Mouse (Mus musculus) intestine, embryonic 15.5 days (tissue): Measurements from ENCODE around the gene Soat2. TPM values are rescaled to one million over a fixed set of nuclear protein-coding genes. Genes with fewer than 3 reads are reported as not detected.

Source experiments
- ATAC-seq: fragments of 200-750 bp; cut with Nextera tagmentation; 2 replicates; pipeline ENCODE4 v1.8.0; 2017; ENCODE audit warnings: moderate TSS enrichment, moderate library complexity
- H3K27ac ChIP-seq: fragments of 300-500 bp; sonication (generic); 2 replicates; pipeline ENCODE4 v1.5.1; 2015; ENCODE audit warnings: mild to moderate bottlenecking, inconsistent platforms
- H3K27me3 ChIP-seq: fragments of 300-500 bp; sonication (generic); replicated peaks from 2 replicates; pipeline ENCODE4 v1.6.1; 2015; ENCODE audit warnings: inconsistent platforms
- H3K36me3 ChIP-seq: fragments of 300-500 bp; sonication (generic); 2 replicates; pipeline ENCODE4 v1.6.1; 2015; ENCODE audit warnings: inconsistent platforms
- H3K4me1 ChIP-seq: fragments of 300-500 bp; sonication (generic); replicated peaks from 2 replicates; pipeline ENCODE4 v1.6.1; 2015; ENCODE audit warnings: inconsistent platforms
- H3K4me2 ChIP-seq: fragments of 300-500 bp; sonication (generic); replicated peaks from 2 replicates; pipeline ENCODE4 v1.6.1; 2015; ENCODE audit warnings: mild to moderate bottlenecking, inconsistent platforms
- H3K4me3 ChIP-seq: fragments of 300-500 bp; sonication (generic); replicated peaks from 2 replicates; pipeline ENCODE4 v1.5.1; 2015; ENCODE audit warnings: inconsistent platforms
- H3K9ac ChIP-seq: fragments of 300-500 bp; sonication (generic); 2 replicates; pipeline ENCODE4 v1.6.1; 2015; ENCODE audit warnings: inconsistent platforms
- H3K9me3 ChIP-seq: fragments of 300-500 bp; sonication (generic); 2 replicates; pipeline ENCODE4 v1.6.1; 2016; ENCODE audit warnings: inconsistent platforms
- WGBS: fragments of 180-500 bp; shearing (Covaris S2); methylation state at CpG from one replicate; pipeline ENCODE4 v1.1.7; 2015; 5-methylcytosine and 5-hydroxymethylcytosine counted together
- polyA plus RNA-seq: library from polyadenylated mRNA; unstranded; fragments of >200 nt; fragmentation: Nextera tagmentation; extraction: Ambion mirVana; gene quantifications from 2 replicates; pipeline ENCODE4 v1.2.1, GENCODE M21; 2015

Soat2 gene
- polyA plus RNA-seq, 1 experiment from 2014 or later: 12.0 TPM

DNA sequence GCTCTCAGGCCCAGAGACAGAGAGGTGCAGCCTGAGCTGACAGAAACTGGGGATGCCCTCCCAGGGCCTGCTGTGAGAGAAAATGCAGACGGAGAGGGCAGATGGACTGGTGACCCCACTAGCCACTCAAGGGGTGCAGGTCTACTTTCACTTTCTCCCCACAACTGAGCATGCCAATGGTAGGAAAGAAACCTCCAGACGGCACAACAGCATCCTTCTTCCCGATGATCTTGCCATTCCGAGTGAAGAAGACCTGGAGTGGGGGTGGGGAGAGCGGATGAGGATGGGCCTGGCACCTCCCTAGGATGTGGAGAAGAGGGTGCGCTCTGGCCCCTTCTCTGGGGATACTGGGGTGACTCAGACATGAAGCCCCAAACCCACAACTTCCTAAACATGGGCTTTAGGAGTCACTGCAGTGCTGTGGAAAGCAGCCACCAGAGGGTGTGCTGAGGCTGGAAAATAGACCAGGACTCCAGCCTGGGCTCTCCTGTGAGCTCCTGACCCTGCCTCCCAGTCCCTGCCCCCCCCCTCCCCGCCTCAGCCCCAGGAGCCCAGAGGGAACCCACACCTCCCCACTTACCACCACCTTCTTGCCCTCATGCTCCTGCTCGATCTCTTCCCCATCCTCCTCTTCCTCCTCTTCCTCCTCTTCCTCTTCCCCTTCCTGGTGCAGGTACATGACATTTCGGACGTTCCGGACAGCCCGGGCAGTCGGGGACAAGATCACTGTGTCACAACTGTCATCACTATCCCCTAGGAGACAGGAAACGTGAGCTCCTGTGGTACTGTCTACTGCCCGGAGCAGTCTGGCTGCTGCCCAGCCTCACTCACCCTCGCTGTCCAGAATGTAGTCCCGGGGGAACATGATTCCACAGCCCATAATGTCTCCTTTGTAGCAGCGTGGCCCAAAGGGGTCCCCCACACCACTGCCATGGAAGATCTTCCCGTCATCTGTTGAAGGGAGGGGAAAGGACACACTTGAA is 32.6 kb upstream of the Soat2 start:
- Histone ChIP-seq H3K4me2 (no peak overlapping the region), H3K4me1 (peaks cover 11% of the 10 kb centered on the region; the same call in 1 of the 2 replicates), H3K4me3 (no peak overlapping the region), H3K27ac (no peak overlapping the region), H3K9me3 (no peaks in the 10 kb centered on the region), H3K9ac (no peak overlapping the region), H3K36me3 (peaks cover 51% of the 10 kb centered on the region), H3K27me3 (no peaks in the 10 kb centered on the region)
- 0 out of 2 replicates have a peak, but pooled peaks have one; percentile 21 for ATAC-seq
- 79% methylated on average over 19 of the region's 19 CpGs for WGBS

DNA sequence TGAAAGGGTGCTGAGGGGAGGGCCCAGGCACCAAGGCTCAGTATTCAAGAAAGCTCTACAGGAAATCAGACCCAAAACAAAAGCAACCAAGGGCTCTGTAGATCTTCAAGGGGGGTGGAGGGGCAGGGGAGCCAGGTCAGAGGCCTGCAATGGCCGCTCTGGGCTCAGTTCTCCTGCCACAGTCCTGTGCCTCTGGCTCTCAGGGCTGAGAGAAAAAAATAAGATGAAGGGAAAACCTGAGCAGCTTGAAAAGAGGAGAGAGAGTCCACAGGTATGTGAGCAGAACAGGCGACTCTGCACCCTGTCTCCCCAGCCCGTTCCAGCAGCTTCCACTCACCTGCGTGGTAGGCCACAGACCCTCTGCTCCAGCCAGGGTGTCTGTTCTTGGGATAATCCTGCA is 31.7 kb upstream of the Soat2 start:
- Histone ChIP-seq H3K4me3 (no peak overlapping the region), H3K9me3 (no peaks in the 10 kb centered on the region), H3K9ac (no peak overlapping the region), H3K4me2 (no peak overlapping the region), H3K36me3 (peaks cover 42% of the 10 kb centered on the region), H3K4me1 (peaks cover 11% of the 10 kb centered on the region; the same call in 1 of the 2 replicates), H3K27me3 (no peaks in the 10 kb centered on the region), H3K27ac (no peak overlapping the region)
- no peak for ATAC-seq
- 80% methylated on average over 4 of the region's 4 CpGs for WGBS

DNA sequence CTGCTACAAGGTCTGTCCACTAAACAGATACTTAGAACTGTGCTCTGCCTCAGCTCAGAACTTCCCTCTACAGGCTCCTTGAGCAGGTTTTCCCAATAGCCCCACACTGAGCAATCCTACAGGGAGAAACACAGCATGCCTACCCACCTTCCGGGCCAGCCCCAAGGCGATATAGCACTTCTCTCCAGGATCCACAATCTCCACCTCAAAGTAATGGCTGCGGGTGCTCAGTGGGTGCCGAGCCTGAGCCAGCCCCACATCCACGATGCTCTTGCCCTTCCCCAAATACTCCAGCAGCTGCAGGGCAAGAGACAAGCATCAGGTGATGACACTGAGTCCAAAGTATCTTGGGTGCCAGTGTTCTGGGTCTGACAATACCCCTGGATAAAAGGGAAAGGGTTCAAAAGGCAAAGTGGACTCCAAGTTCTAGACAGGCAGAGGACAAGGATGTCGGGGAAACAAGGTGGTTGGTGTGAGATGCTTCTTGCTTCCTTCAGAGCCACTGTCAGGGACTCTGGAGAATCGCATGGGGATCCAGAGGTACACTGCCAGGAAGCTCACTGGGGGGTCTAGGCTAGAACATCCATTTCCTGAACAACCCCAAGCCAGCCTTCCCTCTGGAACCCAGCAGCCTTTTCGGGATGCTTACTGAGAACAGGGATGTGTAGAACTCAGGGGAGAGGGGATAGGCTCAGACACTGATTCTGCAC is 31.1 kb upstream of the Soat2 start:
- Histone ChIP-seq H3K9ac (no peak overlapping the region), H3K4me2 (no peak overlapping the region), H3K27me3 (no peaks in the 10 kb centered on the region), H3K9me3 (no peaks in the 10 kb centered on the region), H3K4me1 (peaks cover 11% of the 10 kb centered on the region; the same call in 1 of the 2 replicates), H3K36me3 (peaks cover 41% of the 10 kb centered on the region), H3K4me3 (no peak overlapping the region), H3K27ac (no peak overlapping the region)
- WGBS: 72% methylated on average over 8 of the region's 8 CpGs
- no peak for ATAC-seq

DNA sequence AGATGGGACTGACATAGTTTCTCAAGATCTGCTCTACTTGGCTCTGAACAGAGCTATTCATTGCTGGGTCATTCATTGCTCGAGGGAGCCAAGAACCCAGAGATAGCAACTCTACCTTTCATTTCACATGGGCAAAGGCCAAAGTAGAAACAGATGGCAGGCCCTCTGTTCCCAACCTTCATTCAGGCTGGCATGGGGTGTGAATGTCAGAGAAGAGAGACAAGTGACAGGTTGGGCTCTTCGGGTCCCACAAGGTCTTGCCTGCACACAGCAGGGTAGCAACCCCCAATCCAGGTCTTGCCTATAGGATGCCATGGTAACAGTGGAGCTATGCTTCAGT is 30.5 kb upstream of the Soat2 start:
- H3K9ac ChIP-seq: no peak overlapping the region
- H3K4me3 ChIP-seq: no peak overlapping the region
- no peaks in the 10 kb centered on the region for H3K27me3 ChIP-seq
- no peak overlapping the region for H3K27ac ChIP-seq
- H3K4me2 ChIP-seq: no peak overlapping the region
- ATAC-seq: no peak
- 79% methylated on average over 2 of the region's 2 CpGs for WGBS
- H3K9me3 ChIP-seq: no peaks in the 10 kb centered on the region
- H3K4me1 ChIP-seq: peaks cover 11% of the 10 kb centered on the region; the same call in 1 of the 2 replicates
- peaks cover 42% of the 10 kb centered on the region for H3K36me3 ChIP-seq

DNA sequence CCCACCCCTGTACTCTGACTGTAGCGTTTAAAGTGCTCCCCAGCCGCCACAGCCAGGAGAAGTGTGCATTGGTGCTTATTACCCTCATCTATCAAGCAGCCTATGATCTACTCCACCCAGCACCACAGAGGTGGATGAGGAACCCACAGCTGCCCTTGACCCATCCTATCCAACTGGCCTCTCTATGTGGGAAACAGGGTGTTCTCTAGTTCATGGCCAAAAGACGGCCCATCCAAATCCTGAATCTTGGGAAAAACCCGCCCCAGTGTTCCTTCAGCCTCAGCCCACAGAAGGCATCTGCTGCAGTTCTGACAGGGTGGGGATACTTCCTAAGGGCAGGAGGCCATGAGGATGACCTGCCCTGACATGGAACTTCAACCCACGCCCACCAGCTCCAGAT is 29.8 kb upstream of the Soat2 start:
- H3K4me2 ChIP-seq: no peak overlapping the region
- no peak for ATAC-seq
- H3K9me3 ChIP-seq: no peaks in the 10 kb centered on the region
- H3K36me3 ChIP-seq: peaks cover 43% of the 10 kb centered on the region
- 0 out of 2 replicates have a peak overlapping the region, but pooled peaks have one; percentile 1 for H3K9ac ChIP-seq
- H3K27ac ChIP-seq: no peak overlapping the region
- no peaks in the 10 kb centered on the region for H3K27me3 ChIP-seq
- H3K4me1 ChIP-seq: peaks cover 11% of the 10 kb centered on the region; the same call in 1 of the 2 replicates
- H3K4me3 ChIP-seq: no peak overlapping the region
- WGBS: 82% methylated on average over 5 of the region's 5 CpGs

DNA sequence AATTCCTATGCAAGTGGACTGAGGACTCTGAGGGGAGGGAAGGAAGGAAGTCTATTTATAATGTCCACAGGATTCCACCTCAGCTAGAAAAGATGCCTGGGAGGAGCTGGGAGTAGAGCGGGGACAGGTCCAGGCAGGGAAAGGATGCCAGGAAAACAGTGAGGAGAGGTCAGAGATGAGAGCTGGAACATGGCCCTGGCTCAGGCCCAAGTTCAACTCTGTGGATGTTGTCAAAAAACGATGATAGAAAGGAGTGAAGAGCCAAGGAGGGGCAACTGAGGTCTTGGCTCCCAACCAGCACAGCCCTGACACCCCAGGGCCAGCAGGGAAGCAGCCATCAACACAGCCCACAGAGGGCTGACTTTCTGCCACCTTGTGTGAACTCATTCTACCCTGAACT is 24.0 kb upstream of the Soat2 start:
- H3K9ac ChIP-seq: no peak overlapping the region
- ATAC-seq: no peak
- peaks cover 31% of the 10 kb centered on the region for H3K36me3 ChIP-seq
- no peak overlapping the region for H3K4me2 ChIP-seq
- no peaks in the 10 kb centered on the region for H3K9me3 ChIP-seq
- no peaks in the 10 kb centered on the region for H3K4me1 ChIP-seq
- no peak overlapping the region for H3K4me3 ChIP-seq
- H3K27ac ChIP-seq: 0 out of 2 replicates have a peak overlapping the region, but pooled peaks have one; percentile 33
- WGBS: 59% methylated on average over 2 of the region's 2 CpGs
- H3K27me3 ChIP-seq: no peaks in the 10 kb centered on the region

DNA sequence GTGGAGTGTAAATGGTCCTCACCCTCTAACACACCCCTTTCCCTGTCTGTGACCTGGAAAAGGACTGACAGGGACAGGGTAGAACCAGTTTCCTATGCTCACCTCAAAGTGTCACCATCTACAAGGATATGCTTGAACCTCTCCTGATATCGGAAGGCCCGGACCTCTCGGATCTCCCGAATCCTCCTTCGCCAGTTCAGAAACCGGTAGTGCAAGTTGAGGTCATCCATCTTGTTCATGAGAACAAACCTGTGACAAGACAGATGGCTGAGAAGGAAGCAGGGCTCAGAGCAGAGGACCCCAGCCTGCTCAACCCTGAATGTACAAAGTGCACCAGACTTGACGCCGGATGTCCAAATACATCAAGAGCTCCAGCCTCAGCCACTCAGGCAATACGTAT is 17.0 kb upstream of the Soat2 start:
- no peak for ATAC-seq
- no peak overlapping the region for H3K27ac ChIP-seq

DNA sequence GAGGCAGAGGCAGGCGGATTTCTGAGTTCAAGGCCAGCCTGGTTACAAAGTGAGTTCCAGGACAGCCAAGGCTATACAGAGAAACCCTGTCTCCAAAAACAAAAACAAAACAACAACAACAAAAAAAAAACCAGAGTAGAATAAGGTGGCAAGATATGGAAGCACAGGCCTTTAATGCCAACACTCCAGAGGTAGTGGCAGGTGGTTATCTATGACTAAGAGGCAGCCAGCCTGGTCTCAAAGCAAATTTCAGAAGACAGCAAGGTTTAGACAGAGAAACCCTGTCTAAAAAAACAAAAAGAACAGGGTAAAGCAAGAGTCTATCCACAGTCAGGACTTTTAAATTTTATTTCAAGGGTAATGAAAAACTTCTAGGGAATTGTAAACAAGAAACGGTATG is 15.6 kb upstream of the Soat2 start:
- 0 out of 2 replicates have a peak, but pooled peaks cover 14% of the 10 kb centered on the region for H3K36me3 ChIP-seq
- peak overlapping the region; percentile 85; the same call in 1 of the 2 replicates for H3K4me3 ChIP-seq
- WGBS: 74% methylated on average over 2 of the region's 2 CpGs
- 0 out of 2 replicates have a peak, but pooled peaks cover 8% of the 10 kb centered on the region for H3K4me1 ChIP-seq
- H3K27ac ChIP-seq: no peak overlapping the region
- H3K4me2 ChIP-seq: peak overlapping the region; percentile 82; the same call in 1 of the 2 replicates
- H3K9ac ChIP-seq: no peak overlapping the region
- no peak for ATAC-seq
- H3K9me3 ChIP-seq: no peaks in the 10 kb centered on the region
- no peaks in the 10 kb centered on the region for H3K27me3 ChIP-seq

More for the DNA sequence above, 17.0 kb upstream of the Soat2 start:
- Histone ChIP-seq H3K36me3 (0 out of 2 replicates have a peak, but pooled peaks cover 17% of the 10 kb centered on the region), H3K9me3 (no peaks in the 10 kb centered on the region), H3K4me3 (no peak overlapping the region), H3K9ac (no peak overlapping the region), H3K4me2 (no peak overlapping the region), H3K27me3 (no peaks in the 10 kb centered on the region), H3K4me1 (0 out of 2 replicates have a peak, but pooled peaks cover 8% of the 10 kb centered on the region)
- 69% methylated on average over 9 of the region's 9 CpGs for WGBS

DNA sequence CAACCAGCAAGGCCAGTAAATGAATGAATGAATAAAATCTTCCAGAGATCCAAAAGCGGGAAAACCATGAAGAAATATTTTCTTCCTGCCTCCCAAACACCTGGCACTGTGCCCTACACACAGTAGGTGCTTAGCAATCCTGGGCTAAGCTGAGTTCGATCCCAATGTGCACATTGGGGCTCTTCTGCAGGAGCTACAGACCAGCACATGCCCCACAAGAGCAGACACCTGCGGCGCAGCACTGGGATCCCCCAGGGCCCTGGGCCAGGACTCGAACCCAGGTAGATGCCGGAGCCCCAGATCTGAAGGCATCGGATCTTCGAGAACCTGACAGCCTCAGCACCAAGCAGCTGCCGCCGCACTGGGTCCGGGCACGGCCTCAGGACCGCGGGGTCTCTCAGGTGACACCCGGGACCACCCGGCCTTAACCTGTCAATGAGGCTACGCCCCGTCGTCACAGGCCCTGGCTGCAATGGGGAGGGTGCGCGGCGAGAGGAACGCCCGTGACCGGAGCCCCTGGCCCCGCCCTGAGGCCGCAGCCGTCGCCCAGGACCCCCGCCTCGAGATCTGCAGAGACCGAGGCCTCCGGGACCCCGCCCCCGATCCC is 14.7 kb upstream of the Soat2 start:
- H3K27me3 ChIP-seq: no peaks in the 10 kb centered on the region
- H3K27ac ChIP-seq: peak overlapping the region; percentile 80
- peak overlapping the region; percentile 85 for H3K4me3 ChIP-seq
- H3K9ac ChIP-seq: peak overlapping the region; percentile 79
- peak overlapping the region; percentile 82 for H3K4me2 ChIP-seq
- WGBS: 2% methylated on average over 35 of the region's 35 CpGs
- no peak for ATAC-seq
- H3K9me3 ChIP-seq: no peaks in the 10 kb centered on the region
- 0 out of 2 replicates have a peak, but pooled peaks cover 8% of the 10 kb centered on the region for H3K4me1 ChIP-seq
- 0 out of 2 replicates have a peak, but pooled peaks cover 5% of the 10 kb centered on the region for H3K36me3 ChIP-seq

DNA sequence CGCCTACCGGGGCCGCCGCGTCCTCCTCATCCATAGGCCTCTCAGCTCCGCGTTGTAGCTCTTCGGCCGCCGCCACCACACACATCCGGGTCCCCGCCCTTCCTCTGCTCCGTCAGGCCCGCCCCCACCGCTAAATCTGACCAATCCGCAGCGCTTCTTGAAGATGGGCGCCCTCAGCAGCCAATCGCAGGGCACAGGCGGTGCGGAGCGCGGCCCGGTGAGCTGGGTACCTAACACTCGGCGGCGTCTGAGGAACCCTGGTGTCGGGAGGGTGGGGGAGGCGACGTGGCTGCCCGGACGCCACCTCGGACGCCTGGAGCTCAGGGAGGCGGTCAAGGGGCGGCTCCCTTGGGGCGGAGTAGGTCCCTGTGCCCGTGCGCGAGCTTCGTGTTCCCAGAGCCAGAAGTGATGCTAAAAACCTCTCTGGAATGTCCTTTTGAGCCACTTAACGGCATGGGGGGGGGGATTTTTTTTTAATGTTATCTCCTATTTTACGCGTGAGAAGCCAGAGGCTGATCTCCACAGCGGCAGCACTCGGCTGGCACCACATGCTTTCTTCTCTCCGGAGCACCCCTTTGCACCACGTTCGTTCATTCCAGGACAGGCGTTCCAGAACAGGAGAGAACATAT is 14.1 kb upstream of the Soat2 start, which contains the start of gene Spryd3:
Gene Spryd3 (minus strand): TSS at position 106 of the 630 bp plus-strand sequence.
- under 1% methylated on average over 50 of the region's 50 CpGs for WGBS
- Histone ChIP-seq H3K27ac (peak within 1 kb of the TSS; percentile 80), H3K9ac (peak within 1 kb of the TSS; percentile 79), H3K9me3 (no peaks in the 10 kb centered on the region), H3K36me3 (0 out of 2 replicates have a peak, but pooled peaks cover 5% of the 10 kb centered on the region), H3K4me2 (peak within 1 kb of the TSS; percentile 85), H3K4me3 (peak within 1 kb of the TSS; percentile 85), H3K27me3 (no peaks in the 10 kb centered on the region), H3K4me1 (0 out of 2 replicates have a peak, but pooled peaks cover 8% of the 10 kb centered on the region)
- peak; percentile 100 for ATAC-seq

DNA sequence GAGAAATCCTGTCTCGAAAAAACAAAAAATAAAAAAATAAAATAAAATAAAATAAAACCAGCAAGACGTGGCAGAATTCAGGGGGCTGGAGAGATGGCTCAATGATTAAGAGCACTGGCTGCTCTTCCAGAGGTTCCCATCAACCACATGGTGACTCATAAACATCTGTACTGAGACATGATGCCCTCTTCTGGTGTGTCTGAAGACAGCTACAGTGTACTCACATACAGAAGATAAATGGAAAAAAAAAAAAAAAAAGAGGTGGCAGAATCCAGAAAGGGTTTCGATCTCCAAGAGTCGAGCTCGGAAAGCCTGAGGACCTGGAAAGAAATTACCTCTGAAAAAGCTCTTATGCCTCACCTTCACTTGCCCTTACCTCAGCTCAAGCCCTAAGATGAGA is 9.2 kb upstream of the Soat2 start:
- 88% methylated on average over 5 of the region's 5 CpGs for WGBS
- H3K27me3 ChIP-seq: peaks cover 24% of the 10 kb centered on the region
- H3K9ac ChIP-seq: no peak overlapping the region
- ATAC-seq: no peak
- H3K27ac ChIP-seq: no peak overlapping the region
- H3K9me3 ChIP-seq: no peaks in the 10 kb centered on the region
- no peaks in the 10 kb centered on the region for H3K36me3 ChIP-seq
- H3K4me3 ChIP-seq: no peak overlapping the region
- peaks cover 18% of the 10 kb centered on the region for H3K4me1 ChIP-seq
- no peak overlapping the region for H3K4me2 ChIP-seq
